Mouse (Mus musculus): ENCODE results near the gene Asic1.

The Asic1 gene

DNA sequence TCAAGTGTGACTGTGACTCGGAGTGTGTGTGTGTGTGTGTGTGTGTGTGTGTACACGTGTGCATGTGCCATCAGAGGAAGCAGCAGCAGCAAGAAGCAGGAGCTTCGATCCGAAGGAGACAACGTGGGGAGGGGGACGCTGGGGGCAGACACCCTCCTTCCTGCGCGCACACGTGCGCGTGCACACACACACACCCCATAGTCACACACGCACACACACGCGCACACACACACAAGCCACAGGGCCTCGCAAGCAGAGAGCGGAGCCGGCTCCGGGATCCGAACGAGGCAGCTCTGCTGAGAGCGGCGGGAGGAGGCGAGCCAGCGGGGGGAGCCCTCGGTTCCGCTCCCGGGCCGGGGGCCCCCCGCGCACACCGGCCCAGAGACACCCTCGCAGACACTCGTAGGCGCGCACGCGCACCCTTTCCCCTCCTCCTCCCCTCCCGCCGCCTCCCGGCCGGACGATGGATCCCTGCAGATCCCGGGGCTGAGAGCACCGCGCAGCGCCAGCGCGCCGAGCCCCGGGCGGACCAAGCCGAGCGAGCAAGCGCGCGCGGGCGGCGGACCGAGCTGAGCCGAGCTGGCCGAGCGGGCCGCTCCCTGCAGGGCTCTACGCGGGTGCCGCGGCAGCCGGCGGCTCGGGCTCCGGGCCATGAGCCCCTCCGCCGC is at the start of gene Asic1:
Asic1 (plus strand) TSS at position 215 of the 668 bp plus-strand sequence.
- DNase-seq (ENCODE audit: low read depth, low spot score) = peak; percentile 21

DNA sequence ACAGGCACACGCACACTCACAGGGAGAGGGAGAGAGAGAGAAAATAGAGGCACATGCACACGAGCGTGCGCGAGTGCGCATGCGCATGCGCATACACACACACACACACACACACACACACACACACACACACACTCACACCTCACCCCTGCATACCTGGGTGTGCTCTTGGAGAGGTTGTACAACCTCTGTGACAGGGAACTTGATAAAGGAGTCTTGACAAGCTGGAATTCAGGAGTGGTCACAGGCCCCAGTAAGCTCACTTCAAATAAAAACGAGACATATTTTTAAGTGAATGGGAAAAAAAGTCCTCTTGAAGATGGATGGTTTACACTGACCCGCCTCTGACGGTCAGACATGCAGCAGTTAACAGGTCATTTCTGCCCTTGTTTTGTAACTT is 48.1 kb upstream of the Asic1 start:
- DNase-seq (ENCODE audit: low read depth, low spot score) = no peak

DNA sequence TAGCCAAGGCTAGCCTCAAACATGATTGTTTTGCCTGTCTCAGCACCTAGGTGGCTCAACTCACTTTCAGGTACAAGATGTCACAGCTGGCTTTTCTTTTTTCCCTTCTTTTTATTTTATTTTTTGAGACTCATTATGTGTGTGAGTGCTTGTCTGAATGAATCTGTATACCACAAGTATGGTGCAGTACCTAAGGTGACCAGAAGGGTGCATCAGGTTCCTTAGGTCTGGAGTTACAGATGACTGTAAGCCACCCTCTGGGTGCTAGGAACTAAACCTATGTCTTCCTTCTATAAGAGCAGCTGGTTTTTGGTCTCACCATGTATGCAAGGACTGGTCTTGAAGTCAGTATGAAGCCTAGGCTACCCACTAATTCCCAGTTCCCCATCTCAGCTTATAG is 38.5 kb upstream of the Asic1 start:
- peak; percentile 52 for DNase-seq (ENCODE audit: low read depth, low spot score)

DNA sequence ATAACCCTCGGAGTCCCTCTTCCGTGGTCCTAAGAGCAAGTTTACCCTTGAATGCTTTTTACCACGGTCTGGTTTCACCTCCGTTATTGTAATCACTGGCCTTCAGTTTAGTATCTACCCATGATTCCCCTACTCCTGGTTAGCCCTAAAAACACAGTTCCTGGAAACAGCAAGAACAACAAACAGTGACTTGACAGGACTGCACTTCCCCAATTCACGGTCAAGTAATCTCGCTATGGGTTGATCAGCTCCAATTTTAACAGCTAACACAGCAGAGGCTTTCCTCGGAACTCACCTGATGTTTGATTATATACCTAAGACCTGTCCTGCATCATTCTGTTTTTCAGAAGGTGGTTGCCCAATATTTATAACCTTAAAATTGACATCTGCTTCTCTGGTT is 35.5 kb upstream of the Asic1 start:
- no peak for DNase-seq (ENCODE audit: low read depth, low spot score)

DNA sequence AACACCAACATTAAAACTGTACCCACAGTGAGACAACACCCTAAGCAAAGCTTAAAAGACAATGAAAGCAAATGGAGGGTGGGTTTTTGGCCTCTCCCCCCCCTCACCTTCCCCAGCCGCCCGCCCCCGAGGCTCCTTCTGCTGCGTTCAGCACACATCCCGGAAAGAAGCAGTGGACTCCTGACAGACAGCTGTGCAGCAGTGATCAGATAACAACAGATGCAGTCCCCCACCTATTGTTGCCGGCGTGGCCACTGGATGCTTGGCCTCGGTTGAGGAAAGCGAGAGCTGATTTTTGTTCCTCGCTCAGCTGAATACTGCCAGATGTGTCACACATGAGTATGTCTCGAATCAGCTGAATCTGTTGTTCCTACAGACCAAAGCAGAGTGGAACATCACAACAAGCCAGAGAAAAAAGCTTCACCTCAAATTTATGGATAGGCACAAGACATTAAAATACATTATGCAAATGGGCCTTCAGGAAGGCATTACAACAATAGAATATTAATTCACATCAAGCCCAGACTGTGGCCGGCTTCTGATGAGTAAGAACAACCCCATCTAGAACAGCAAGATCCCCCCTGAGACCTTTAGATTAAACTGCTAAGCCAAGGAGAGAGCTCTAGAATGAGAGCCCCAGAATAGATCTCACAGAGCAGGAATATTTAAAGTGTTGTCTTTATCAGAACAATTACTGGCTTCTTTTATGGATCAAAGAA is 32.6 kb upstream of the Asic1 start:
- no peak for DNase-seq (ENCODE audit: low read depth, low spot score)

DNA sequence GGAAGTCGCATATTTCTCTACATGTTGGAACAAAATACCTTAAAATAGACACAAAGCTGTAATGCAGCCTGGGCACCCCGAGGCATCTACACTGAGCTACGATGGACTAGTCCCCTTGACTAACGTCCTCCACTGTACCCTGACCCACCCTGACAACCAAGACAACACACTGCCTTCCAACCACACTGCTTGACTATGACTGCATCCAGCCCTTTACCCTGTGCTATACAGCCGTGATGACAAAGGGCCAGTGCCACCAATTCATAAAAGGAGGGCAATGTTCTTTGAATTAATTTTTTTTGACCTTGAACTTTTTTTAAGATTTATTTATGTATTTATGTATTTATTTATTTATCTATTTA is 32.1 kb upstream of the Asic1 start:
- DNase-seq (ENCODE audit: low read depth, low spot score) = no peak

DNA sequence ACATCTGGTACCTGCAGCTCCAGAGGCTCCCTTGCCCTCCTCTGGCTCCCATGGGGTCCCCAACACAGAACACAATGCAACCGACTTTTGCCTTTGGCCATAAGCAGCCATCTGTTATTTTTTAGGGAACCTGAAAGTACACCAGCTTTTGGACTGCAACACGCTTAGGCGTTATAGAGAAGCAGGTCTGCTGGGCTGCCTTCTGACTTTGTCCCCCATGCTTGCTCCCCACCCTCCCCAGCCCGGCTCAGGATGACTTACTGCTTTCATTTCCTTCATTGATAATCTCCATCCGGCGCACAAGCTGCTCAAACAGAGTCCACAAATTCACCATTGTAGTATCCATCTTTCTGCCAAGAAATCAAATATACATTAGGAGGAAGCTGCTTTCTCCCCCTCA is 27.5 kb upstream of the Asic1 start:
- no peak for DNase-seq (ENCODE audit: low read depth, low spot score)

DNA sequence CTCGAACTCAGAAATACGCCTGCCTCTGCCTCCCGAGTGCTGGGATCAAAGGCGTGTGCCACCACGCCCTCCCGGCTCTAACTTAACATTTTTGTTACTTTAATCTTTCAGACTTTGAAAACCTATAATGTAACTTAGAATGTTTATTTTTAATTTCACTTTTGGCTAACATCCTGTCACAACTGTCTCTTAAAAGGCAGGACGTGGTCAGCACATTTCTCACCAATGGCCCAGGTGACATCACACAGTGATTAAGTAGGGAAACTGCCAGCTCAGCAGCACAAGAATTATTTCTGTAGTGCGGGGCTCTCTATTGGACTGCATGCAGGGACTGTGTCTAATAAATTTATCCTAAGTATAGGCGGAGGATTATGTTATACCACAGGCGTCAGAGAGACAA is 26.3 kb upstream of the Asic1 start:
- DNase-seq (ENCODE audit: low read depth, low spot score) = peak; percentile 48

DNA sequence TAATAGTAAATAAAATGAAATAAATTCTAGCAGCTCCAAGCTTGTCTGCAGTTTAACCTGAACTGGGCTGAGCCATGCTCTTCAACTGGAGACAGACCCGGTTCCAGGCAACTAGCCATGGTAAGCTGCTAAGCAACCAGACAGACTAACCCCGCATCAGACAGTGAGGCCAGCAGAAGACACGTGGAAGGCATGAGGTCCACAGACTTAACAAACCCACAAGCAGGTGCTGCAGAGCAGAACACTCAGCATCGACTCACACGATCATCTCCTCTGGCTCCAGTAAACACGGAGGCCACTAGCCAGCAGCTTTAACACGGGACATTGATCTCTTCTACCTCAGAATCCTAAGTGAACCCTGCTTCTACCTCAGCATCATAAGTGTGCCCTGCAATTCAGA is 25.4 kb upstream of the Asic1 start:
- peak; percentile 39 for DNase-seq (ENCODE audit: low read depth, low spot score)

DNA sequence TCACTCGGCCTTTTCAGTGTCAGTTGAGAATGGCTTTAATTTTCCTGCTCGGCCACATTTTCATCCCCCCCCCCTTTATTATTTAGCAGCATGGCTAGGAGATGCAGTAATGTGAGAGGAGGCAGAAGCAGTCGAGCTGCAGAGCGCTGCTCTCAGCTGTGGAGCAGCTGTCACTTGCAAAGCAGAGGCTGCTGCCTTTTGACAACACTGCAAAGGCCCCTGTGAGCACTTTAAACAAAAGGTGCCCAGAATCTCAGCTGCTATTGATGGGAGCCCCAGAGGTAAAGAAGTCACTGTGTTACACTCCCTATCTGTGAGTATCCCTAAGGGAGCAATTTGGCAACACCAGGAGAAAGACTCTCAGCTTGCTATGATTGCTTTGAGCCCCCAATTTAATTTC is 21.8 kb upstream of the Asic1 start:
- DNase-seq (ENCODE audit: low read depth, low spot score) = no peak

DNA sequence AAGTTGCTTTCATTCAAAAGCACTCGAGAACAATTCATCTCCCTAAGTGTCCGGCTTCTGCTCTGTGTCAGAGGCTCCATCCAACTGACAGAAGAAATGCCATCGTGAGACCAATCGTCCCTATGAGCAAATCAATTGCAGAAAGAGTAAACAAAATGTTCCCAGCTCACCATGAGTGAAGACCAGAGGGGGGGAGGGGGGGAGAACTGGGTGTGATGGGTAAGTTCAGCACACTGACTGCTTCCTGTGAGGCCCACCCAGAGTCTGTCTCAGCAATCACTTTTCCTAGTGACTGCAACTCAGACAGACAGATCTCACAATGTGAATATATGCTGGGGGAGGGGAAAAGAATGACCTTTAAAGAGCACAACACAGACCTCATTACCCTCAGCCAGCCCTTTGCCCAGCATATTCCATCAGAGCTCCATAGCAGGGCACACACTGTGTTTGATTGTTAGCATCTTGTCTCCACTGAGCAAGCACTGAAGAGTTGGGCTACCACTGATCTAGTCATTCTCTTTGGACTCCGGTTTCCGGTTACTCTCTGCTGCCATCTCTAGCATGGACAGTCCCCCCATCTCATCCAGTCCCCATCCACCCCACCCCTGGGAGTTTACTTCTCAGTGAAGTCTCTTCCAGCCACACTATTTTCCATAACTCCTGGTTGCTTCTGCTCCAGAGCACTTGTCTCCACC is 21.0 kb upstream of the Asic1 start:
- no peak for DNase-seq (ENCODE audit: low read depth, low spot score)

DNA sequence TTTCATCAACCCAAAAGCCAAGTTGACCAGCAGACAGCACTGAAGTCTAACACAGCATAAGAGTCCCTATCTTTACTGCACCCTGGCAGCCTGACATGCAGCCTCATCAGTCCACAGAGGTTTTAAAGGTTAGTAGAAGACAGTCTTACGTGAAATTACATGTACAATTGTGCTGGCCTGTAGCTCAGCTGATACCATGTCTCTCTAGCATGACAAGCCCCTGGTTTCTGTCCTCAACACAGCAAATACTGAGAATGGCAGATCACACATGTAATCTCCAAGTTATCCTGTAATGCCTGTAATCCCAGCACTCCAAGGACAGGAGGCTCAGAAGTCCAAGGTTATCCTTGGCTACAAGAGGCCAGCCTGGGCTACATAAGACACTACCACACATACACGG is 19.9 kb upstream of the Asic1 start:
- no peak for DNase-seq (ENCODE audit: low read depth, low spot score)

DNA sequence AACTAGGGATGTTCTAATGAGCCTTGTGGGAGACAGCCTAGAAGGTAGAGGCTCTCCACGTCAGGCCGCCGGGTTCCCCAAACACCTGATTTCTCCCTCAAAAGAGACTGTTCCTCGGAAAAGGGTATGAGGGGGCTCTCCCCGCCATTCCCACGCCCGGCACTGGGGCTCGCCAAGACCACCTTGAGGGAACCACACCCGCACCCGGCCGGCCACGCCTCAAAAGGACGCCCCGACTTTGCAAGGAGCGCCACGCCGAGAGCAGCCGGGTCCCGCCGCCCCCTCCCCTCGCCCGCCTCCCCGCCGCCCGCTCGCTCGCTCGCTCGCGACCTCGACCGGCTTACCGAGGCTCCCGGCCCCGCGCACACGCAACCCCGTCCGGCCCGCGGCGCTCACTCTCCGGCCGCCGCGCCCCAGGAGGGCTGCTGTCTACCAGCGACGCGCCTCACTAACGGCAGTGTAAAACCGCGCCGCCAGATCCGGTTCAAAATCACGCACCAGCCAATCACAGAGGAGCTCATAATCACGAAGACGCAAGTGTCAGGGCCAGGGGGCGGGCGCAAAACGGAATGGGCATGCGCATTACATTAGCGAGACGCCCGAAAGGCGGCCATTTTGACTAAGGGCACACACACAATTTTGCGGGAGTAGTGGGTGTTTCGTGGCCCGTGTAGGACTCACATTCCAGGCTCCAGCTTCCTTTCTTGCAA is 18.9 kb upstream of the Asic1 start, which contains the start of gene Racgap1:
Racgap1 (minus strand) TSS at position 494 of the 710 bp plus-strand sequence.
- DNase-seq (ENCODE audit: low read depth, low spot score) = peak; percentile 99

DNA sequence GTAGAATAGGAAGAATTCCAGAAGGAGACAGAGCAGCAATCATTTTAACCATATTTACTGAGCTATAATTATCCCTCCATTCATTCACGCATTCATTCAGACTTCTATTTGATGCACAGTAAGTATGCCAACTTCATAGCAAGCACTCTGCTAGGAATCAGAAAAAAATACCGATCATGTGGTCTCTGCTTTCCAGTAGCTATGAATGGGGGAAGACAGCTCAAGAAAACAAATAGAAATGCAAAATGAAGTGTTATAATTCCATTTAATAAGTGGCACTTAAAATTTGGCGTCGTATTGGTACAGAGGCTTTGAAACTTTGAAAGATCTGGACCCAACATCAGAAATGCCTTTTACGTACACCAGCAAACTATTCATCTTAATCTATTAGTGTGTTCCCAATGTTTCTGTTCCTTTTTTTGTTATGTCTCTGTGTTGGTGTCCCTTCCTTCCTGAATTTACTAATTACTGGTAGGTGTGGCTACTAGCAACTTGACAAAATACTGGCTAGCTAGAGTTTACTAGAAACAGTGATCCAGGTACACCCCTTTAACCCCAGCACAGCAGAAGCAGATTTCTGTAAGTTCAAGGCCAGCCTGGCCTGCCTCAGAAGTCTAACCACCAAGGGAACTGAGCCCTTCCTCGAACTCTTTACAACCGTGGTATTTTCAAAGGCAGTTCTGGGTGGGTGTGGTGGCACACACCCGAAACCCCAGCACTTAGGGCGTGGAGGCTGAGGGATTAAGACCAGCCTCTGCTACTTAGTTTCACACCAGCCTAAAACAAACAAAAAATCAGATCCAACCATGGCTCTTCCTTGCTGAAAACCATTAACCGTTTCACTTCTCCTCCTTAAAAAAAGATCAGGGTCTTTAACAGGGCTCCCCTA is 17.9 kb upstream of the Asic1 start:
- no peak for DNase-seq (ENCODE audit: low read depth, low spot score)

DNA sequence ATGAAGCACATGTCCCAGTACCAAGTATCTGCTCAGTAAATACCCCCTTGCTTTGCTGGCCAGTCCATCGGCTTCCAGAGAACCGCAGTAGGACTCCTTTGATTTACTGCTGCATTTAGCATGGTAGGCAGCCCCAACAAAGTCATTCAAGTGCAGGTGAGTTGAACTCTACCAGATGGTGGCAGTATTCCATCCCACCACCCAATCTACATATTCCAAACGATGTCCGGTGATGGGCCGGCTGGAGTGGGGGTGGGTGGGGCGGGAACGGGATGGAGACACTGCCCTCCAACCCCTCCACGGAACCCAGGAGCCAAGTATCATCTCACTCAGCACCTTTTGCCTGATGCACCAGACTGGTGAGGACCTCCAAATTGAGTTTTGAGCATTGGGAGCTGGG is 16.9 kb upstream of the Asic1 start:
- DNase-seq (ENCODE audit: low read depth, low spot score) = peak; percentile 55

DNA sequence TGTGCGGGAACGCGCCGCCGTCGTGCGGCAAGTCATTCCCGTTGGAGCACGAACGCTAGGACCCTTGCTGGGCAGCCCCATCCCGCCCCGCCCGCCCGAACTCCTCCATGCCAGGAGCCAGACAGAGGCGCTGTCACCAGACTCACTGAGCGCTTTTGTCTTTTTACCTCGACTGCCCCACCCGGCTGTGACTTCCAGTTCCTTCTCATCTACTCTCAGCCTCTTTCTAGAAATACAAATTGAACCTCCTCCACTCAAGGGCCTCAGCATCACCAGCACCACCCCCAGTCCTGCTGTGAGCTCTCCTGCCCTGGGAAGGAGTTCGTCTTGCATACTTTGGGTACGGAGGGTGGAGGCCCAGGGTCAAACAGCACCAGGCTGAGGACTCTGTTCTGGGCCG is 16.3 kb upstream of the Asic1 start:
- no peak for DNase-seq (ENCODE audit: low read depth, low spot score)

DNA sequence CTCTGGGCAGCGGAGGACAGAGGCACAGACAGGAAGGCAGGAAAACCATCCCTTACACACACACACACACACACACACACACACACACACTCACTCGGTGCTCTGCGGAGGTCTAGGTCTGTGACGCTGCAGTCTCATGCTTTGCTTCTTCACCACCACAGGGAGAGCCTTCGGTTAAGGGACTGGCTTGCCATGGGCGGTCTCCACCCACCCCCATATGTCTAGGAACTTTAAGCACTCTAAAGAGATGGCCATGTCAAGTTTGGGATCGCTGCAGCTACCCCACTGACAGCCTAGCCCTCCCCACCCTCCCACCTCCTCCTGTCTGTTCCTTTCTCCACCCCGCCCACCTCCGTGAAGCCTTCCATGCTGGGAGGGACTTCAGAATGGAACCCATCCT is 14.2 kb upstream of the Asic1 start:
- DNase-seq (ENCODE audit: low read depth, low spot score) = no peak

DNA sequence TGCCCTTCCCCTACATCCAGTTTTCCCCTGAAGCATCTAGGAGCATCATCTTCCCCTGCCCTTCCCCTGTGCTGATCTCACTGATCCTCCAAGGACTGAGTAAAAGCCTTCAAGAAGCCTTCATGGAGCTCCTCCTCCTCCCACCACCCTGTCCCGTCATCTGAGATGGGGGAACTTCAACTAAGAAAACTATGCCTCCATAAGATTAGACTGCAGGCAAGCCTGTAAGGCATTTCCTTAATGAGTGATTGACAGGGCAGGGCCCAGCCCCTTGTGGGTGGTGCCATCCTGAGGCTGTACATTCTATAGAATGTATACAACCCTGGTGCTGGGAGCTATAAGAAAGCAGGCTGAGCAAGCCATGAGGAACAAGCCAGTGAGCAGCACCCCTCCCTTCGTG is 11.7 kb upstream of the Asic1 start:
- DNase-seq (ENCODE audit: low read depth, low spot score) = no peak

DNA sequence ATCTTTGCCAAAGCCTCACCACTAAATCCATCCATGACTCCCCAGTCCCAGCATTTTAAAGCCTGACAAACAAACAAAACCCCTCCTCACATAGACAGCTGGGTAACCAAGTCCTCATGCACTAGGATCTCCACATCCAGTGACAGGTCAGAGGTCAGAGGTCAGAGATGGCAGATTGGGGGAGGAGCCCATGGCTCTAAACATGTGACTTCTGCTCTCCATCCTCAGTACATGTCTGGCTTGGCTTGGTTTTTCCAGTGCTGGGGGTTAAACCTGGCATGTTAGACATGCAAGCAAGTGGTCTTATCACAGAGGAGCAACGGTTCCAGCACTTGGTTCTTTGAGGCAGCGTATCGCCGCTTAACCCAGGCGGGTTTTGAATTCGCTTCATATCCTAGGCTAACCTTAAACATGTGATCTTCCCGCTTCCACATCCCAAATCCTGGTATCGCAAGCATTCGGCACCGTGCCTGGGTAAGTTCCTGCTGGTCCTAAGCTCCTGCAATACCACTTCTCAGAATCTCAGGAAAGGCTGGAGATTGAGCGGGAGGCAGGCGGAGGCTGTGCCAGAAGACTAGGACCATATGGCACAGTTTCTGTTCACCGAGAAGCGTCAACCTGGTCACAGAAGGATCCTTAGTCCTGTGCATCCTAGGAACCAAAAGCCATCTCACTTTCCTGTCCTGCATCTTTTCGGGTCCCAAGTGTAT is 8.9 kb upstream of the Asic1 start:
- DNase-seq (ENCODE audit: low read depth, low spot score) = no peak

DNA sequence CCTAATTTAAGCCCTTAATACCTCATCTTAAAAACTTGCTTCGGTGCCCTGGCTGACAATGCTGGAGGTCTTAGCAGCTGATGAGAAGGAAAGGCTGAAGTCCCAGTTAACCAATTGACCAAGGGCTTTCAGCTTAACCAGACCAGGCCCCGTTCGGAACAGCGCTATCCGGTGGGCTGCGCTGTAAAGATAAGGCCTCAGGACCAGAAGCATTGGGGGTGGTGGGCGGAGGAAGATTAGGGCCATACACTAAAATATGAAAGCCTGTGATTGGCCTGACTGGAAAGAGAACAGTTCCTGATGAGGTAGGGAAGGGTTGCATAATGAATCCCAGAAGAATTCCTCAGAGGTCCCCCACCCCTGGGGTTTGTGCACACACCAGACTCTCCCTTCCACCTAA is 7.8 kb upstream of the Asic1 start:
- no peak for DNase-seq (ENCODE audit: low read depth, low spot score)
